Mouse (Mus musculus) thymus, adult 2 months (tissue): Measurements from ENCODE around the gene Bax.

Experiments used
- CTCF ChIP-seq: fragments of 200-500 bp; IDR thresholded peaks from 2 replicates; pipeline ENCODE4 v1.5.1; 2012; ENCODE audit warnings: mild to moderate bottlenecking, control low read depth, low read length, moderate library complexity, borderline replicate concordance; ENCODE audit not compliant: control insufficient read depth, poor library complexity, insufficient read depth; ENCODE audit errors: extremely low read depth
- POLR2A ChIP-seq: fragments of 200-500 bp; IDR thresholded peaks from 2 replicates; pipeline ENCODE4 v1.6.1; 2012; ENCODE audit warnings: mild to moderate bottlenecking, low read length, control low read depth, moderate library complexity; ENCODE audit not compliant: control insufficient read depth, poor library complexity, insufficient read depth; ENCODE audit errors: extremely low read depth

GRCm38 (mm10) chr7:45489578-45489977 is 22.9 kb upstream of the Bax start:
- no peak for TF ChIP-seq POLR2A
- no peak for TF ChIP-seq CTCF
